Mouse (Mus musculus) neural tube, embryonic 10.5 days (tissue): ENCODE measurements at regions not wholly inside any gene's neighbourhood (a gene's known extent, or its start where the extent isn't known, plus 50 kb on each side); places are given as distances from the start of the nearest gene placed in this dataset.

ENCODE experiments used
- DNase-seq: peaks from one replicate; pipeline ENCODE4 v3.0.0-alpha.2; 2017; ENCODE audit warnings: low spot score; ENCODE audit errors: extremely low spot score

DNA sequence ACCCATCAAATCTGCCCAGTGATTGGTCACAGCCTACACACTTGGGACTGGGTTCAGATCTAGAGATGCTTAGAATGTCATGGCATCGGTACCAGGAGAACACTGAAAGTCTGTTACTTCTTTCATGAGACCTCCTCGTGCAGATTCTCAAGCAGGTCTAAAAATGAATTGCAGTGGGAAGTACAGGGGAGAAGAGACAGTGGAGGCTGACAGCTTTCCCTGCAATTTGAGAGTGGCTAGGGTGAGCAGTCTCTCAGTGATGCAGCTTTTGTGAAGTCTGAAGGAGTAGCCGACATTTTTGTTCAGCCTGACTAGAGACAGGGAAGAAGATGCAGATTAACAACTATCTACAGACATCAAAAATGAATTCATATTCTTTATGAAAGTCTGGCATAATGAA is 112.5 kb downstream of the Fam198b start:
- DNase-seq = no peak

DNA sequence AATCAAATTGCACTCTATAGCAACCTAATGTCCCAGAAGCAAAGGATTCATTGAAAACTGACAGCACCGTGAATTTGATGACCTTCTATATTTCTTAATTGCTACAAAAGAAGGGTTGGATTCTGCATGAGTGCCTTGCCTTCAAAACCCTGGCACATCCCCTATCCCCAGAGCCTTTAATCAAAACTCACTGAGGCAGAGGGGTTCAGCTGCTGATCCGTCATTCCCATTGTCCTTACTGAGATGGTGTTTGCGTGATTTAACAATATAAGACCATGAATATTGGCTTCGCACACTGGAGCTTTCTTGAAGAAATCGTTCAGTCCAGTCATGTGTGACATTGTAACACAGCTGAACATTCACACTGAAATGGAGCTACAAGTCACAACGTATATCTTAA is 118.0 kb downstream of the Fam198b start:
- no peak for DNase-seq

DNA sequence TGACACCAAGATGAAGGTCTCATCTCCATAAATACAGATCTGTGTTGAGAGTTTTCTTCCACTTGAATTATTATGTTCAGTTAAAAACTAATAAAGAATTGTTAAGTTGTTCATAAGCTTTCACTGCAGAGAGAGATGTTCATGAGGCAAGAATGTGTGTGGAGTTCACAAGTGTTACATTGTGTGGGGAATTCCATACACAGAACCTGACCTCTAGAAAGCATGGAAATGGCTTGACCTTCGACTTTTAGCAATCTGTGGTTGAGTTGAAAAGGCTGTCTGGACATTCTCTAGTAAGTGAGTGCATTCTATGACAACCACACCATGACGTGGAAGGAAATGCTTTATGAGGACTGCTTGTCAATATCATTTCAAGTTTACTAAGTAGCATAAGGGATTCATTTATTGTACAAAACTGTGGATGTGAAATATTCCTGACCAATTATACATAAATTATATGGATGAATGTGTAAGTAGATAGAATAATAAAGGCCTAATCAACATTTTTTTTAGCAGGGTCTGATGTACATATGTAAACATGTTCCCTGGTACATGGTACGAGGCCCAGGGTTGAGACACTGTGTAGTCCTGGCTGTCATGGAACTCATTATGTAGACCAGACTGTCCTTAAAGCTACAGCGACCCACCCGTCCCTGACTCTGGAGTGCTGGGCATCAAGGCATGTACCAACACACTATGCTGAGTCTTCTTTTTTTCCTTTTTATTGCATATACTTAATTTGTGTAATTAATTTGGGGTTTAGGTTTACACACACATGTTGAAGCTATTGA is 119.2 kb downstream of the Fam198b start:
- DNase-seq = no peak

DNA sequence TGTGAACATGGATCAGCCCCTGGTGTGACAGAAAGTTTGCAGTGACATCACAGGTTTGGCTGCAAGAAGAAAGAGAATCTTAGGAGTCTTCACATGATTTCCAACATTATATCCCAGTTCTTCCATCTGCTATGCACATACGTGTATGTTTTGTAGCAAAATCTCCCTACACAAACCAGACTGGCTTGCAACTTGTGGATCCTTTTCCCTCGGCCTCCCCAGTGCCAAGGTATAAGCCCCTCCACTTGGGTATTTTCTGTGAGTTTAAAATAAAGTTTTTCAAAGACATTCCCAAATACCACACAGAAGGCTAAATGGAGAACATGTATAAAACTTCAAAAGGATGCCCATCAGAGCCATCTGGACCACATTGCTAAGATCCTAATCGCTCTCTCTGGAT is 120.2 kb downstream of the Fam198b start:
- no peak for DNase-seq

DNA sequence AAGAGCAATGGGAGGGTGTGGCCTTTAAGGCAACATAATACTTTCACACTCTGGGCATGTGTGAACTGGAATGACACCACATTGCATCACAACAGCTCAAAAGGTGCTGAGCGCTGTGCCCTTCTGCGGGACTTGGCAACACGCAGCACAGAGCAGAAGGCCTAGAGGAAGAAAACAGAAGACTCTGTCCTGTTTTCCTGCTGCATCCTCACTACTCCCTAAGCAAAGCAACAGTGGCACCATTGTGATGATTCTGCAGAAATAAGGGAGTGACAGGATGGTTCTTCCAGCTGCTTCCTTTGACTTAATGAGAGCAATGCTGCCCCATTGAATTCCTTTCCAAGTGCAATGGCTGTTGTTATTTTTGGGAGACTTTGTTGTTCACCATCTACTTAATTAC is 120.6 kb downstream of the Fam198b start:
- no peak for DNase-seq

DNA sequence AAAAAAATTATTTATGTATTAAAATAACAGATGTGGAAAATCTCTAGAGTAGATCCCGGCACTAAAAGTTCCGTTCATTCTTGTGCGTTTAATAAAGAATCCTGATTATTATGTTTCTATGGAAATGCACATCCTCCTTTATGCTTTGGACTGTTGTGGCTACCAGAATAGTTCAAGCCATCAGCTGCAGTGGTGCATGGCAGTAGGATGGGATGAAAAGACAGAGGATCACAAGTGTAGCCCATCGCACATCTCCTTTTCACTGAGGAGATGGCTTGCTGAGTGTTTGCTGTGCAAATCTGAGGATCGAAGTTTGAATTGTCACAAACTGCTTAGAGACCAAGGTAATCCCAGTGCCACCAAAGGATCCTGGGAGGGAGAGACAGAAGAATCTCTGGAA is 121.0 kb downstream of the Fam198b start:
- DNase-seq = no peak

DNA sequence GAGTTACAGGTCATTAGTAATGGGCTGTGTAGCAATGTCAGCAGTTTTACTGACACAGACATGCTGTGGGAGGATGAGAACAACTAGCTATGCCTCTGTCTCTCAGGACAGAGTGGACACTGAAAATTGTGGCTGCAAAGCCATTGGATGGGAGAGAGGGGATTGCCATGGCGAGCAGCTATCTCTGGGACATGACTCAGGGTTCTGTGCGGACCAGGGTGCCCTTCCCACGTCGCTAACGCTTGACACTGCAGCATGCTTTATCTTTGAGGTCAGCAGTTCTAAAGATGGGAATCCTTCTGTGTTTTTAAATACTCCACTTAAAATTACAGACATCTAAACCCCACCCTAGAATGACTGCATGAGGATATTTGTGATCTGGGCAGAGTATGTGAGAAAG is 121.9 kb downstream of the Fam198b start:
- DNase-seq = no peak

DNA sequence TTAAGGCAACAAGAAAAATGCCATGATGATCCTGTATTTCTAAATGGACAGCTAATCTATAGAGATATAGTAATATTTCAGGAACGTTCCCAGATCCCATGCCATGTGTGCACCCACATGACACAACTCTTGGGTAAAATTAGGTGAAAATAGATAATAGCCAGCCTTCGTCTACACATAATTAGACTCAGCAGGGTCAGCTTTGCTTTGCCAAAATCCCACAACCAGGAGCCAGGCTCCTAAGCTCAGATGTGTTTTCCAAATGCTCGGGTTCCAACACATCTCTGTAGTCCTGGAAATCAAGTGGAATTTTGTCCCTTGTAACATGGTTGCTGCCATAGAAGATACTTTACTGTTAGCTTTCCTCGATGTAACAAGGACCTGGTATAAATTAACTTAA is 122.7 kb downstream of the Fam198b start:
- no peak for DNase-seq

DNA sequence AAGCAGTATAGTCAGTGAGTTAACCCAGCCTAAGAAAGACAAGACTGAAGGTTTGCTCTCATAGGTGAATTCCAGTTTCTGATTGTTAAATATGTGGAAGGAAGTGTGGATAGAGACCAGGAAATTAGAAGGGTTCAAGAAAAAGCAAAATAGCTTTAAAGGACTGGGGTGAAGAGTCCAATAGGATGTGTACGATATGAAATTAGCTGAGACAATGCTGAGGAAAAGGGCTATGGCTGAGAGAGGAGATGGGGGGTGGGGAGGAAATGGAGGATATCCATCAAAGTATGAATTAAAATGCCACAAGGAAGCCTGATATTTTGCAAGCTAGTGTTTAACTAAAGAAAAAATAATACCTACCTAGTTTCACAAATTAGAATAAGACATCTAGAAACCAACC is 124.9 kb downstream of the Fam198b start:
- no peak for DNase-seq

DNA sequence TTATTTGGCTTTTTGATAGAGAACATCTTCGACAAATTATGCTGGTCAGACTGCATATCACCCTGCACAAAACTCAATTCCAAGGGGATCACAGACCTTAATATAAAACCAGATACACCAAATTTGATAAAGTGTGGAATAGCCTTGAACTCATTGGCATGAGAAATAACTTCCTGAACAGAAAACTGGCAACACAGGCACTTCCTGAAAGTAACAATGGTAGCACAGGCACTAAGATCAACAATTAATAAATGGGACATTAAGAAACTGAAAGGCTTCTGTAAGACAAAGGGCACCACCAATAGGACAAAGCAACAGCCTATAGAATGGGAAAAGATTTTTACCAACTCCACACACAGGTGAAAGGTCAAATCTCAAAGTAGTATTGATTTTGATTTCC is 141.5 kb downstream of the Fam198b start:
- DNase-seq = no peak

DNA sequence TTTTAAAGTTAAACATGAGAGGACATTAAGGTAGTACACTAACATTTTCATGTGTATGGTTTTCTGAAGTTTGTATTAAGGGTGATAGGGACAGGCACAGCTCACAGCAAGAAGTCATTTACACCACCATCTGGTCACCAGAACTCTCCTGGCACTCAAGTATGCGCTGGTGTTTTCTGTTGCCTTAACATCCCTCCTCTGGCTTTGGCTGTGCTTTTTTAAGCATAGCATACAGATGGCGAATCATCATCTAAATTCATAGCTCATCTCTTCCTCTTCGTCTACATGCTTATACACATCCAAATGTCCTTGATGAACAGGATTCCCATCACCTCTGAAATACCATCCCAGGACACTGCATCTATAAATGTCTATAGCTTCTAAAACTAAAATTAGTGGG is 148.7 kb downstream of the Fam198b start:
- DNase-seq = no peak

DNA sequence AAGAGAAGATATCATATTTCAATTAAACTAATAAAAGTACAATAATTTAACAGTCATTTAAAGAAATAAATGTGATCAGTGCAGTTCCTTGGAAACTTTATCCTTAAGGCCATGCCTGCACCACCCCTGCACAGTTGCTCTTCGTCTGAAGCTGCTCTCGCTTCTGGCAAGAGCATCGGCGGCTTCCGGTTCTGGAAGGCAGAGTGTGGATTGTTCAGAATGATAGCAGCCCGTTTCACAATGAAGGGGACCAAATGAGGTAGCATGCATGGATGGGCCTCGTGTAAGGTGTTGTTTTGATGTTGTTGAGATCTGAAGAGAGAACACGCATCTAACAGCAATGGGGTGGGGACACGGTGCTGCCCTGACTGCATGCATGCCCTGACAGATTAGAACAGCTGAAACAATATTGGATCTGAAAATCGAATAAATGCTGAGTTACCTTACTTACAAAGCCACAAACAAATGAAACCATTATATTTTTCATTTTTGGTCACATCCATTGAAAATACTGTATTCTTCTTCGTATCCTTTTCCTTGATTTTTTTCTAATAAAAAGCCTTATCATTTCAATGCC is 154.3 kb downstream of the Fam198b start:
- no peak for DNase-seq

DNA sequence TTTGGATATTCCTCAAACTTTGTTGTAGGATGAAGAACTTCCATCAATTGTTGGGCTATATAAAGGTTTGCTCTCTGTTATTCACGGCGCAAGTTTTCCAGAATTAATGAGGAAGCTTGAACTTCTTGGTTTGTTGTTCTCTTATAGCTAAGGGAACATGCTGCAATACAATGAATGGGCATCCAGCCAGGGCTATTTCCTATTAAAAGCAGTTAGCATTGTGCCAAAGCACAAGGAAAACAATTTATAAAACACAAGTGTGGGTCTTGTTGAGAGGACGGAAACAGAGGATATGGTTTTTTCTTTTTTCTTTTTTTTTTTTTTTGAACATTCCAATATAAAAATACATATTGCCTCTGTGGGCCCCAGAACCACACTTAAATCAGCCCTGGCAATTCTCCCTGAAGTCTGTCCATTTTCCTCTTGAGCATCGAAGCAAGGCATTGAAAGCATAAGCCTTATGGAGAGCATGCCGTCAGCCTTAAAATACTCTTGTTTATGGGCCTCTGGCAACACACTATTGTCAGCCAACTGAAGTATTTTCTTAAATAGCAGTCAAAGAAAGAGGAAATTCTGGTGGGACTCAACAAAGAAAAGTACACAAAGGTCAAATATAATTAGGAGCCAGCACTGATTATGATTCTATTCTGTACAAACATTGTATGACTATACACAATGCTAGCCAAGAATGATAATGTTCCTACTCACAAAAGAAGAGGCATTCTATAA is 158.6 kb downstream of the Fam198b start:
- no peak for DNase-seq

DNA sequence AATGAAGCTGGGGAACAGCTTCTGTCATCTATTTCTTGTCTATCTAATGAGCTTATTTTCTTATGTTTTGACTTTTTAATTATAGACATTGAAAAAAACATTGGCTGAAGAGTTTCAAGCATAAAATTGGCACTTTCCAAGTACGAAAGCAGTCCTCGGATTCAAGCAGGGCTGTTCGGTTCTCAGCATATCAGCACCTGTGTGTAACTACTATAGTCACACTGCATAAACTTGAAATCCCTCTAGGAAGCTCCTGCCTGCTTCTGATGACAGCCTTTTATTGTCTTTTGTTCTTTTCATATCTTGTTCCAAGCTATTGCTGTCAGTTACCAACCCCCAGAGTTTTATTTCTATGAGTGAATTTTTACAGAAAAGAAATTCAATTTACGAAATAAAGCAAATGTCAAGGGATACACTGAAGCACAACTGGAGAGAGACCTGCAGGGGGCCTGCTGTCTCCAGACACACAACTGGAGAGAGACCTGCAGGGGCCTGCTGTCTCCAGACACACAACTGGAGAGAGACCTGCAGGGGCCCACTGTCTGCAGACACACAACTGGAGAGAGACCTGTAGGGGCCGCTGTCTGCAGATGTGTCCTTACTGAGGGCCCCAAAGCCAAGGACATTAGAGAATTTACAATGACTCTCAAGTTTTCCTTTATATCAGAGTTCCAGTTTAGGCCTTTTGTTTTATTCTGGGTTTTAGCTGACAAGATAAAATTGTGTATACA is 165.3 kb downstream of the Fam198b start:
- no peak for DNase-seq

DNA sequence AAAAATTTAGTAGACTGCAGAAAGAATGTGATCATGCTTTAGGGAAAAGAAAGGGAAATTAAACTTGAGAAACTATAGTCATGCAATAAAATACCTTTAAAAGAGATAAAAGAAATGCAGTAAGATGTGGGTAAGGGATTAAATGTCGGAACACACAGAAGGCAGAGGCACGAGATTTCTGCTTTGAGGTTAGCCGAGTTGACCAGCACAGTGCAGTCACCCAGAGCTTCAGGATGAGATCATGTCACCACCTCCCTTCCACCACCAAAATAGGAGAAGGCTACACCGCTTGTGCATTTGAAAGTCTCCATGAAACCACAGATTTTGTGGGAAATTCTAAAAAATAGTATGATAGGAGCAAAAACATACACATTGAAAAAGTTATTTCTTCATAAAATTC is 166.6 kb downstream of the Fam198b start:
- DNase-seq = no peak

DNA sequence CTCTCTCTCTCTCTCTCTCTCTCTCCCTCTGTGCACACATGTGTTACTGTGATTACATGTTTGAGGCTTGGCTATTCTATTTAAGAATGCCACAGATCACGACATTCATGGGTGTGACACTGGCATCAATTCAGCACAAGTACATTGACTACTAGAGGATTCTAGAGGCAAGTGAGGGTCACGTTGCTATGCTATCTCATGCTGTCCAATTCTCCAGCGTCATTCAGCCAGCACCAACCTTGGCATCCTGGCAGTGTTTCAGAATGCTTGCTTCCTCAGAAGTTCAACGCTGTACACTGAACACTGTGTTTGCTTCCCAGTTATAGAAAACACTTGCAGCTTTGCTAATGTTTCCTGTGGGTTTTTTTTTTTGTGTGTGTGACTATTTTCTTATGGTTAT is 167.6 kb downstream of the Fam198b start:
- DNase-seq = no peak

DNA sequence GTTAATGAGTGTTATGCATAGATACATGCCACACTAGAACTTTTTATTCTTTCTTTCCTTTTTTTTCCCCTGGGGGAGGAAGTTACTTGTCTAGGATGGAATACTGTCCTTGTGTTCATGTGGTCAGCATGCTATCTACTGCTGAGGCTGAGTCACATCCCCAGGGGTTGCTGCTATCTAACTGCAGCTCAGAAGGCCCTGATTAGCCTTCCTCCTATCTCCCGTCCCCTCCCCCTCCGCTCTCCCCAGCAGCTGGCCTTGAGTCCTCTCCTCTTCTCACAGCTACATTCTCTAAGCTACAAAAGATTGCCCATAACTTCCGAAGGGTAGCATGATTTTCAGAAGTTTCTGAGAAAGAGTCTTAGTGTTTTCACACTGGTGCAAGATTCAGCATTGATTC is 168.5 kb downstream of the Fam198b start:
- no peak for DNase-seq

DNA sequence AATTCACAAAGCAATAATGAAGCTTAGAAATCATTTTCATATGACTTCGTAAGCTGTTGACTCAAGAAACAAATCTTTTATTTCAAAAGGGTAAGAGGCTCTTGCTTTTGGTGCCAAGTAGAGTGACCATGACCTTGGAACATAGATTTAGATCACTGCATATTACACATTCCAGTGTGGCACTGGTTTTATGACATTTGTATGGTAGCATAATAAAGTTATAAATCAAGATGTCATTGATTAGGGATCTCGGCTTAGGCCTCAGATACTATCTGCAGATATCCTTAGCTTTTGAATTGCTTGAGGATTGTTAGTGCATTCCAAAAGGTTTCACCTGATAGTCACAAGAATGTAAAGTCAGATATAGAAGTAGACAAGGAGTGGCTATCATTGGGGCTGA is 169.1 kb downstream of the Fam198b start:
- DNase-seq = no peak

DNA sequence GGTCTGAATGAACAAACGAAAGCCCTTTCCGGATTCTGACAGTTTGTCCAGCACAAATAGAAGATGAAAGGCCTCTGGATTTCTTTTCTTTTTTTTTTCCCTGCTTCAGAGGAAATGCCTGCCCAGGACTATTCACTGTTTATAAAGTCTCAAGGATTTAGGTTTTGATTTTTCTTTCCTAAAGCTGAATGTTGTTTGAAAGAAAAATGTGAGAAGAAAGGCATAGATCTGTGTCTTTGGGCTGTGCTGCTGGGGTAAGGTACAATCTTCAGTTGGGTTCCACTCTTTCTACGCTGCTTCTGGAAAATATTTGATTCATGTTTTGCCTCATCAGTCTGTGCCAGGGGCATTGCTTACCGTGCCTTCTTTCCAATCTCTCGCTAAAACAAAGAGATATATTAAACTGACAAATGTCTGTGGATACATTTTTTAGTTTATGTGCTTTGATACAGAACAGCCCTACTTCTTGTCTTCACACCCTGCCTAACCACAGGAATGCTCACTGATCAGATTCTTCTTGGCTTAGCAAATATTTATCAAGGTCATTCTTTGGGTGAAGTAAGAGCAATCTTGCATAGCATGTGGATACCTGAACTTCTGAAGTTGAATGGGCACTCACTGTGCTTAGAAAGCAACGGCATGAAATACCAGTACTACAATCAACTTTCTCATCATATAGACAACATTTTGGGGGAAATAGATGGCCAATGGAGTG is 172.5 kb downstream of the Fam198b start:
- no peak for DNase-seq

DNA sequence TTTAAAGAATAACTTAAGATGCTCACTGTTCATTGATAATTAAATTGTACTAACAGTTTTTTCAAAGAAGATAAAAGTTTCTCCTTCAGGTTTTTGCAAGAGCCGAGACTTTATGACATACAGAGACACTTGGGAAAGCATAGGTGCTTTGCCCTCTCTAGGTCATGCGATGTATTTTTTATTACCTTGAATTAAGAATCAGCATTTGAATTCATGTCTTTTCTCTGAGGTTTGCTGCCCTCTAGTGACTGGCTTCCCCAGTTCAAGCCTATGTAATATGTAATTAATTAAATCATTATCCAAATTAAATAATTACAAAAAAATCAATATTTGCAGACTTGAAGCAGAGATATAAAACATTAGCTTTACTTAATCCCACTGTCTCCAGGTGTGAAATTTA is 174.4 kb downstream of the Fam198b start:
- DNase-seq = no peak

DNA sequence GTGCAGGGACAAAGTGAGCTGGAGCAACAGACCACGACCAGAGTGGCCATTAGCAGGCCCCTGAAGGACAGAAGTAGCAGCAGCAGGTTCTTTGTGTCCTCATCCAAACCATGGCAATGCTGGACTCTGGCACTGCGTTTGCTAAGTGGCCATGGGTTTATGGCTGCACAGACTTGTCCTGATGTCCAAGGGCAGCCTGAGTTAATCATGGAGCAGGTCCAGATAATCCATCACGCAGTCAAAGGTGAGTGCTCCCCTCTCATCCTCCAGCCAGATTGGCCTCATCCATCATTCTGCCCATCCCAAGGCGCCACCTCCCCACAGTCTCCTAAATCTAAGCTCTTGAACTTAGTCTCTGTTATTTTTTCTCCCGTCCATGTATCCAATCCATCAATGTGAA is 186.4 kb downstream of the Fam198b start:
- DNase-seq = no peak
